Mouse (Mus musculus) MEL (cell line): ENCODE measurements around the gene Gm8909. TPM values are rescaled to one million over a fixed set of nuclear protein-coding genes. Genes with fewer than 3 reads are reported as not detected.
A peak's percentile ranks its signal among the peaks of the same experiment; 100 is the strongest.
"Not testable (repeated sequence)": the region's sequence is repeated elsewhere in the genome, so short reads cannot be mapped to it uniquely, and the experiment has no call there.

Source experiments
- DNase-seq: peaks from one replicate; pipeline ENCODE4 v3.0.0; 2011; ENCODE audit warnings: low read depth, low spot score
- H3K27ac ChIP-seq: 2 replicates; pipeline ENCODE4 v1.5.1; 2012; ENCODE audit warnings: low read depth, mild to moderate bottlenecking, control low read depth, low read length, moderate library complexity; ENCODE audit not compliant: control insufficient read depth
- H3K27me3 ChIP-seq, 2 experiments: fragments of 150-350 bp in 1 of 2; sonication (generic) in 1 of 2; 2 replicates each; pipeline ENCODE4 v1.6.1; 2012; ENCODE audit warnings: low read length in 2 of 2, mild to moderate bottlenecking in 2 of 2, improper control_type of control experiment in 1 of 2, moderate library complexity in 1 of 2; ENCODE audit not compliant: insufficient read depth in 2 of 2, control insufficient read depth in 1 of 2
- H3K36me3 ChIP-seq, 2 experiments: 2 replicates each; pipeline ENCODE4 v1.6.1; 2012 to 2014; ENCODE audit warnings: low read length in 2 of 2, improper control_type of control experiment in 1 of 2, inconsistent platforms in 1 of 2, mild to moderate bottlenecking in 1 of 2; ENCODE audit not compliant: insufficient read depth in 2 of 2, control insufficient read depth in 1 of 2
- H3K4me1 ChIP-seq, 2 experiments: fragments of 150-350 bp in 1 of 2; sonication (generic) in 1 of 2; 2 replicates each; pipeline ENCODE4 v1.6.1; 2012; ENCODE audit warnings: low read length in 2 of 2, improper control_type of control experiment in 1 of 2, mild to moderate bottlenecking in 1 of 2; ENCODE audit not compliant: insufficient read depth in 2 of 2, control insufficient read depth in 1 of 2
- H3K4me3 ChIP-seq, 2 experiments: fragments of 150-350 bp in 1 of 2; sonication (generic) in 1 of 2; 2 replicates each; pipeline ENCODE4 v1.5.1; 2012; ENCODE audit warnings: low read depth in 2 of 2, low read length in 2 of 2, mild to moderate bottlenecking in 2 of 2, moderate library complexity in 2 of 2, control low read depth in 1 of 2, improper control_type of control experiment in 1 of 2; ENCODE audit not compliant: control insufficient read depth in 1 of 2, insufficient read depth in 1 of 2
- H3K79me2 ChIP-seq: 2 replicates; pipeline ENCODE4 v1.6.1; 2012; ENCODE audit warnings: mild to moderate bottlenecking, low read length, moderate library complexity; ENCODE audit not compliant: control insufficient read depth, poor library complexity, insufficient read depth
- H3K9ac ChIP-seq: 2 replicates; pipeline ENCODE4 v1.6.1; 2012; ENCODE audit warnings: low read depth, mild to moderate bottlenecking, control low read depth, low read length, moderate library complexity; ENCODE audit not compliant: control insufficient read depth, poor library complexity, severe bottlenecking
- H3K9me3 ChIP-seq: fragments of 150-350 bp; sonication (generic); replicated peaks from 2 replicates; pipeline ENCODE4 v1.6.1; 2012; ENCODE audit warnings: mild to moderate bottlenecking, low read length, improper control_type of control experiment, moderate library complexity; ENCODE audit not compliant: insufficient read depth
- CHD2 ChIP-seq: IDR thresholded peaks from 2 replicates; pipeline ENCODE4 v1.6.1; 2011; ENCODE audit warnings: low read length, improper control_type of control experiment
- CTCF ChIP-seq, 3 experiments: IDR thresholded peaks in 2 of 3; conservative IDR thresholded peaks in 1 of 3; 2 replicates each; pipeline ENCODE4 v1.5.1; 2011 to 2012; ENCODE audit warnings: low read length in 3 of 3, low read depth in 2 of 3, mild to moderate bottlenecking in 2 of 3, improper control_type of control experiment in 1 of 3, inconsistent platforms in 1 of 3, mixed read lengths in 1 of 3, moderate library complexity in 1 of 3; ENCODE audit not compliant: control insufficient read depth in 1 of 3, insufficient read depth in 1 of 3, poor library complexity in 1 of 3, severe bottlenecking in 1 of 3
- E2F4 ChIP-seq: IDR thresholded peaks from 2 replicates; pipeline ENCODE4 v1.6.1; 2011; ENCODE audit warnings: low read depth, low read length, improper control_type of control experiment, borderline replicate concordance
- ETS1 ChIP-seq: IDR thresholded peaks from 2 replicates; pipeline ENCODE4 v1.6.1; 2012; ENCODE audit warnings: low read depth, mild to moderate bottlenecking, inconsistent platforms, low read length, improper control_type of control experiment, moderate library complexity
- MAZ ChIP-seq: IDR thresholded peaks from 2 replicates; pipeline ENCODE4 v1.6.1; 2012; ENCODE audit warnings: low read depth, mild to moderate bottlenecking, inconsistent platforms, low read length, improper control_type of control experiment
- MYC ChIP-seq: IDR thresholded peaks from 2 replicates; pipeline ENCODE4 v1.6.1; 2011; ENCODE audit warnings: low read depth, mild to moderate bottlenecking, low read length, improper control_type of control experiment, moderate library complexity
- NELFE ChIP-seq: IDR thresholded peaks from 2 replicates; pipeline ENCODE4 v1.6.1; 2011; ENCODE audit warnings: low read depth, low read length, improper control_type of control experiment
- POLR2A ChIP-seq, 2 experiments: IDR thresholded peaks; 2 replicates each; pipeline ENCODE4 v1.6.1; 2011 to 2012; ENCODE audit warnings: low read length in 2 of 2, mild to moderate bottlenecking in 2 of 2, control low read depth in 1 of 2, improper control_type of control experiment in 1 of 2, low read depth in 1 of 2, moderate library complexity in 1 of 2; ENCODE audit not compliant: control insufficient read depth in 1 of 2, insufficient read depth in 1 of 2, poor library complexity in 1 of 2
- RAD21 ChIP-seq: IDR thresholded peaks from 2 replicates; pipeline ENCODE4 v1.6.1; 2011; ENCODE audit warnings: mild to moderate bottlenecking, low read depth, low read length, improper control_type of control experiment
- SMC3 ChIP-seq: IDR thresholded peaks from 2 replicates; pipeline ENCODE4 v1.6.1; 2011; ENCODE audit warnings: low read depth, low read length, improper control_type of control experiment
- TAL1 ChIP-seq: IDR thresholded peaks from 2 replicates; pipeline ENCODE4 v1.6.1; 2012; ENCODE audit warnings: mild to moderate bottlenecking, inconsistent platforms, low read length, moderate library complexity, mixed read lengths
- TBP ChIP-seq: IDR thresholded peaks from 2 replicates; pipeline ENCODE4 v1.8.0; 2011; ENCODE audit warnings: low read depth, low read length, improper control_type of control experiment
- TCF12 ChIP-seq: IDR thresholded peaks from 2 replicates; pipeline ENCODE4 v1.6.1; 2014; ENCODE audit warnings: low read depth, mild to moderate bottlenecking, inconsistent platforms, low read length, improper control_type of control experiment, moderate library complexity
- UBTF ChIP-seq: IDR thresholded peaks from 2 replicates; pipeline ENCODE4 v1.6.1; 2012; ENCODE audit warnings: low read depth, mild to moderate bottlenecking, inconsistent platforms, low read length, improper control_type of control experiment, moderate library complexity, borderline replicate concordance; ENCODE audit not compliant: insufficient read depth
- ZC3H11A ChIP-seq: IDR thresholded peaks from 2 replicates; pipeline ENCODE4 v1.6.1; 2012; ENCODE audit warnings: low read depth, mild to moderate bottlenecking, inconsistent platforms, low read length, improper control_type of control experiment
- ZKSCAN1 ChIP-seq: IDR thresholded peaks from 2 replicates; pipeline ENCODE4 v1.6.1; 2012; ENCODE audit warnings: low read depth, mild to moderate bottlenecking, inconsistent platforms, low read length, improper control_type of control experiment, moderate library complexity
- polyA plus RNA-seq, 2 experiments: library from polyadenylated mRNA; stranded (reverse) in 1 of 2; unstranded in 1 of 2; fragments of >175 nt in 1 of 2; fragments of >200 nt in 1 of 2; gene quantifications; 2 replicates each; pipeline versions ENCODE4 v1.2.1 to v1.2.4; 2012; ENCODE audit warnings: low replicate concordance in 2 of 2, low read depth in 1 of 2; ENCODE audit not compliant: insufficient read length in 2 of 2, insufficient read depth in 1 of 2, missing spikeins in 1 of 2
- total RNA-seq: library from RNA; depleted of rRNA; stranded (reverse); fragments of 300-350 nt; gene quantifications from 2 replicates; pipeline ENCODE4 v1.2.3, GENCODE M21; 2012

The Gm8909 gene
- total and polyA plus RNA-seq, 3 experiments: 3.0 TPM; not detected in 2

DNA sequence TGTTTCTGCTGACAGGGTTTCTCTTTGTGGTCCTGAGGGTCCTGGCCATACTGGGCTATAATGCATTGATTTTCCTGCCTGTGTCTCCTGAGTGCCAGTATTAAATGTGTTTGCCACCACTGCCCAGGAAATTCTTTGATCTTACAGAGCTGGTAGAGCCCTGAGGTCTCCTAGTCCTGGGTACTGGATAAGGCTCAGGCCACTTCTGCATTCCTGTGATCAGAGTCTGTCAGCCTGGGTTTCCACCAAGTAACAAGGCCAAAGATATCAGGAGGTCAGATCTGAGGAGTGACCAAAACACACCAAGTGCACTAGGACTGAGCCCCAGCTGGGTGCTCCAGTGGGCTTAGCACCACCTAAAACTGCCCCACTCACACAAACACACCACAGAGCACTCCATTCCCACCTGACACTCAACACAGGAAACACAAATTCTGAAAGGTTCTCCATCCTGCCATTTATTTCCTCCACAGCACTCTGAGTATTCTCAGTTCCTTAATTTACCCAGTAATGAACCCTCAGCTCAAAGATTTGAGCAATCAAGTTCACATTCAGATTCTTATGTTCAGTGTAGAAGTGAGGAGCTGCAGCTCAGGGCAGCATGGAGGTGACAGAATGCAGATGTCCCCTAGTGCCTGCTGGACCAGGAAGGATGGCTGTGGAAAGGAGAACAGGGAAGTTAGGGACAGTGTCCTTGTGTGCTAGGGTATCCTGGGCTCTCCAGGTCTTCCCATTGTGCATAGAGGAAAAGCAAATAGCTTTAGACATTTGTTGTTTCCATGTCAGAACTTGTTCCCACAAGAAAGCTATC, 32.7 kb downstream of the Gm8909 start:
- DNase-seq, H3K9ac ChIP-seq: not testable (repeated sequence)

DNA sequence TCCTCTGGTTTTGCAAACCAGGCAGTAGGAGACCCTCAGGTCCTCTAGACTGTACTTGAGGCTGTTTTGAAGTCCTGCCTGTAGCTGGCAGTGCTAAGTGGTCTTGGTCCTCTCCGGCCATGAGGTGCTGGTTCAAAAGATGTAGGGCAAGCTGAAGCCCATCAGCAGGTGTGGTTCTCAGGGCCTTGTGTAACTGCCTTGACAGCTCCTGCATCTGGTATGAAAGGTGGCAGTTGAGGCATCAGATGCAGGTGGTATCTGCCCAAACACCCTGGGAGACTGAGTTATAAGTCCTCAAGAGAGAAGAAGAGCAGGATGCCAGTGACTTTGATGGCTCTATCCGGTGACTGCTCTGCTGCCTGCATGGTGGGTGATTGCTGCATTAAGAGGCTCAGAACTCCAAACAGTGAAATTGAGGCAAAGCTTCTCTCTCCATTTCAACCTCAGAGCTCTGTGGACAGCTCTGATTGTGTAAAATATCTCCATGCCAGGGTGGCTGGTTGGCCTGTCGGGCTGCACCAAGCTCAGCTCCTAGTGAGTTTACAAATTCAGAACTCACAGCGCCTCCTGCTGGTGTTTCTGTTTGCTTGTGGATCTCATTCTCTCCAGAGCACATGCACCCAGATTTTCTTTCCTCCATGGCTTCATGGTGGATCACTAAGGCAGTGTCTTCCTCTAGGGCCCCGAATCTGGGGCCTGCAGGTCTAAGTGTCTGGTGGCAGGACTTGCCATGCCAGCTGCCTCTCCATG, 36.6 kb downstream of the Gm8909 start:
- Histone ChIP-seq H3K9ac (no peak overlapping the region), H3K27ac (no peak overlapping the region), H3K36me3 (no peaks in the 10 kb centered on the region), H3K9me3 (no peaks in the 10 kb centered on the region), H3K4me1 (no peaks in the 10 kb centered on the region), H3K79me2 (no peaks in the 10 kb centered on the region), H3K4me3 (no peak overlapping the region), H3K27me3 (peaks cover 4 to 6% of the 10 kb centered on the region in 2 experiments)
- TF ChIP-seq MYC (no peak), TAL1 (no peak), TCF12 (no peak), RAD21 (peak; percentile 22), CHD2 (no peak), NELFE (no peak), ZC3H11A (0 out of 2 replicates have a peak, but pooled peaks have one; percentile 12), ZKSCAN1 (no peak), CTCF (IDR thresholded peaks at IDR 0.05 in 2 of 3, conservative IDR thresholded peaks at IDR 0.05 in 1 of 3; ENCODE audit: control insufficient read depth in 1 of 3, insufficient read depth in 1 of 3, low read depth in 2 of 3, low read length in 3 of 3, poor library complexity in 1 of 3, severe bottlenecking in 1 of 3) (peak; percentile 33 to 47 (median 35)), TBP (no peak), UBTF (no peak), SMC3 (peak; percentile 30; the same call in 1 of the 2 replicates), POLR2A (IDR thresholded peaks at IDR 0.05; ENCODE audit: control insufficient read depth in 1 of 2, insufficient read depth in 1 of 2, low read depth in 1 of 2, low read length in 2 of 2, poor library complexity in 1 of 2) (no peak), E2F4 (no peak), MAZ (no peak), ETS1 (no peak)
- peak; percentile 32 for DNase-seq

More for the DNA sequence above, 32.7 kb downstream of the Gm8909 start:
- peaks cover 10 to 12% of the 10 kb centered on the region in 2 experiments for H3K27me3 ChIP-seq
- H3K79me2 ChIP-seq, H3K27ac ChIP-seq, H3K36me3 ChIP-seq, H3K9me3 ChIP-seq, H3K4me1 ChIP-seq, H3K4me3 ChIP-seq: not testable (repeated sequence)

DNA sequence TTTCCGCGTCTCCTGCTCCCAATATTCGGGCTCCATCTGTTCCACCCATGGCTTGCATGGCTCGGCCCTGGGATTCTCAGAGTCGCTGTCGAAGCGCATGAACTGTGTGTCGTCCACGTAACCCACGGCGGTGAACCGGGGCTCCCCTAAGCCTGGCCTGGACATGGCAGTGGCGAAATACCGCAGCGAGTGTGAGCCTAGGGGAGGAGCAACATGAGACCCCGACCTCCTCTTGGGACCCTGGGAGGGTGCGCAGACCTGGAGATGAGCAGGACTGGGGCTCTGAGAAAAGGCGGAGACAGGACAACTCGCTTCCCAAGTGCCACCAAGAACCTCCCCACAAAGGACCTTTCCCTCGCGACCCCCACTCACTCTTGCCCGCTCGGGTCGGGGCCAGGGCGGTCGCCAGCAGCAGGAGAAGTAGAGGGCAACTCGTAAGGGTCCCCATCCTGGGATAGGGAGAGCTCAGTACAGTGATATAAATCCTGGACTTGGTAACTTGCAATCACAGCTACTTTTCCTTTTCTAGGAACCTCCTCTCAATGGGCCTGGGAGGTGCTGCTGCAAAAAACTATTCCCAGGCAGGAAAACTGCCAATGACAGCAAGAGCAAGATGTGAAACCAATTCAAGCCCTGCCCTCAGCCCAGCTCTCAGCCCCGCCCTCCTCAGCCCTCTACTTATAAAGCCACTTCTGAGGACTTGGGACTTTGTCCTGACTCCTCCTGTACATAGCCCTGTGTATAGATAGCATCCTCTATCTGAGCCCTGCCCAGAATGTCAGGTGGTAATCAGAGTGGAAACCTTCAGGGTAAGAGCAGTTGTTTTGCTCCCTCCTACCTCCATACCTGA, 39.1 kb downstream of the Gm8909 start, which contains the start of gene Gm7030:
Gene Gm7030, minus strand, starts transcription at position 458 of the 850 bp plus-strand sequence.
- not testable (repeated sequence) for H3K9me3 ChIP-seq

DNA sequence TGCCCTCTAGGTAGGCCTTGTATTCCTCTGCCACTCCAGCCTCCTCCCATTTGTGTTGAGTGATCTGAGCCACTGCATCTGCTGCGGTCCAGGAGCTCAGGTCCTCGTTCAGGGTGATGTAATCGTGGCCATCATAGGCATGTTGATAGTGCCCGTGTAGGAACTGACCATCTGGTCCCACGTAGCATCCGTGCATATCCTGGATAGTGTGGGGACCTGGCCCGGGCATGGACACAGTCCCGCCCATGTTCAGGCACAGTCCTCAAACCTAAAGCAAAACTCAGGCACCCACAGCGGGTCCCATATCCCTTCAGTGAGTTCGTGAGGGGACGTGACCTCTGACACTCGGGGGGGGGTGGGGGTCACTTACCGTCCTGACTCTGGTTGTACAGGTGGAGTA, 39.8 kb downstream of the Gm8909 start:
- H3K79me2 ChIP-seq, H3K27me3 ChIP-seq, H3K36me3 ChIP-seq, H3K9me3 ChIP-seq, DNase-seq, H3K4me1 ChIP-seq, H3K9ac ChIP-seq, H3K27ac ChIP-seq, H3K4me3 ChIP-seq: not testable (repeated sequence)

More for the DNA sequence above, 39.1 kb downstream of the Gm8909 start, which contains the start of gene Gm7030:
- not testable (repeated sequence) for H3K4me1 ChIP-seq, H3K9ac ChIP-seq, H3K27me3 ChIP-seq, H3K4me3 ChIP-seq, H3K36me3 ChIP-seq, H3K79me2 ChIP-seq, H3K27ac ChIP-seq, DNase-seq
